In genomic region chr13:45583061-45583460, GRCm38 (mm10) we compare ENCODE assay signal across 12 mouse cellular contexts.
DNase-seq lines count a peak whose midpoint lies in the region; ATAC-seq and TF ChIP-seq lines count a peak whose summit lies in the region.
"Had no signal": no experiment of that assay in that cellular context is flagged by ENCODE, and none has a peak within 500 bp of the region (broad histone marks: within the 10 kb centered on the region; RNA-seq: fewer than 3 reads in every experiment).

No protein-coding gene starts in this region.

- no peaks in the 10 kb centered on the region for H3K4me1 ChIP-seq in liver, adult 2 months (ENCODE audit: control insufficient read depth, insufficient read depth, low read length)
- H3K4me1 ChIP-seq in liver, embryonic 12.5 days: no peaks in the 10 kb centered on the region
- H3K4me1 ChIP-seq in liver, embryonic 14.5 days (replicated peaks; ENCODE audit: control insufficient read depth in 2 of 2, insufficient read depth in 2 of 2, low read length in 1 of 2): no peaks in the 10 kb centered on the region

- intact Hi-C loops in gastrocnemius, adult 2 months (cut with DNase I): no loop called here

- no peaks in the 10 kb centered on the region for H3K36me3 ChIP-seq in liver, adult 2 months (ENCODE audit: control insufficient read depth, insufficient read depth, low read length)
- no peaks in the 10 kb centered on the region for H3K36me3 ChIP-seq in liver, embryonic 12.5 days
- H3K36me3 ChIP-seq in liver, embryonic 14.5 days (replicated peaks; ENCODE audit: control insufficient read depth, insufficient read depth, low read depth): no peaks in the 10 kb centered on the region

- no peak for DNase-seq in gastrocnemius, adult 2 months
- no peak for DNase-seq in gastrocnemius, adult 18-20 months (ENCODE audit: low spot score)
- DNase-seq in liver, adult 2 months (ENCODE audit: extremely low read depth, low read depth, low spot score): no peak
- DNase-seq in Patski (ENCODE audit: low read depth, low spot score): no peak
- no peak for DNase-seq in liver, embryonic 14.5 days (ENCODE audit: low read depth in 3 of 3, low spot score in 3 of 3)
- DNase-seq in urinary bladder, postnatal 25 days (ENCODE audit: low spot score): no peak
- no peak for DNase-seq in layer of hippocampus, postnatal 10 days (ENCODE audit: low spot score in 2 of 2)
- DNase-seq: adrenal gland, adult 8-10 months; cerebellum, adult 18-20 months; gastrocnemius, postnatal 10 days; heart, postnatal 14 days had no signal

- 94% methylated on average over 5 of the region's 5 CpGs for WGBS in liver, adult 2 months
- 65% methylated on average over 5 of the region's 5 CpGs for WGBS in liver, embryonic 12.5 days (ENCODE audit: insufficient replicate concordance)
- WGBS in liver, embryonic 14.5 days (ENCODE audit: insufficient replicate concordance): 75% methylated on average over 5 of the region's 5 CpGs

- no peak overlapping the region for H3K4me3 ChIP-seq in gastrocnemius, adult 2 months
- no peak overlapping the region for H3K4me3 ChIP-seq in liver, adult 2 months (ENCODE audit: insufficient read depth, low read depth, low read length)
- no peak overlapping the region for H3K4me3 ChIP-seq in liver, embryonic 12.5 days
- no peak overlapping the region for H3K4me3 ChIP-seq in liver, embryonic 14.5 days (ENCODE audit: insufficient read depth in 1 of 2, low read depth in 2 of 2, low read length in 2 of 2)

- 0 out of 2 replicates have a peak, but pooled peaks cover 4% of the 10 kb centered on the region for H3K79me2 ChIP-seq in liver, adult 2 months (ENCODE audit: control insufficient read depth, insufficient read depth, low read length)

- CTCF ChIA-PET in Patski (lab: Charles Lee): interaction anchor here (0.9 to 2.7 kb wide), 5 partner anchors 8 to 26 kb away, joined by 3 to 13 read pairs (median 3); no protein-coding TSS in a partner anchor

- H3K27me3 ChIP-seq in liver, adult 2 months (ENCODE audit: control insufficient read depth, insufficient read depth, low read length): no peaks in the 10 kb centered on the region
- no peaks in the 10 kb centered on the region for H3K27me3 ChIP-seq in liver, embryonic 12.5 days (replicated peaks)
- no peaks in the 10 kb centered on the region for H3K27me3 ChIP-seq in Patski
- no peaks in the 10 kb centered on the region for H3K27me3 ChIP-seq in liver, embryonic 14.5 days (ENCODE audit: control insufficient read depth, insufficient read depth, low read length)

- no peak for ATAC-seq in liver, embryonic 12.5 days
- ATAC-seq in Patski: no peak
- no peak for ATAC-seq in liver, embryonic 14.5 days (ENCODE audit: insufficient read depth)

- no peak for TF ChIP-seq POLR2A in liver, adult 2 months (IDR thresholded peaks at IDR 0.05; ENCODE audit: extremely low read depth, insufficient read depth, low read length)

- no peak overlapping the region for H3K4me2 ChIP-seq in liver, embryonic 12.5 days
- H3K4me2 ChIP-seq in liver, embryonic 14.5 days (ENCODE audit: low read depth): no peak overlapping the region

- TF ChIP-seq CTCF in gastrocnemius, adult 2 months (IDR thresholded peaks at IDR 0.05): peak; percentile 36; the same call in 1 of the 2 replicates
- TF ChIP-seq CTCF in liver, adult 2 months (IDR thresholded peaks at IDR 0.05; ENCODE audit: low read depth, low read length): peak; percentile 36; the same call in 1 of the 2 replicates
- TF ChIP-seq CTCF in Patski (IDR thresholded peaks at IDR 0.05): peak; percentile 55
- TF ChIP-seq CTCF in liver, embryonic 14.5 days (IDR thresholded peaks at IDR 0.05; ENCODE audit: low read depth): peak; percentile 49

- no peak overlapping the region for H3K27ac ChIP-seq in gastrocnemius, adult 2 months
- H3K27ac ChIP-seq in liver, adult 2 months (replicated peaks; ENCODE audit: insufficient read depth, low read depth, low read length): no peak overlapping the region
- no peak overlapping the region for H3K27ac ChIP-seq in liver, embryonic 12.5 days
- H3K27ac ChIP-seq in liver, embryonic 14.5 days: no peak overlapping the region

- POLR2A ChIA-PET in Patski (lab: Charles Lee): interaction anchor here (0.7 kb wide), 1 partner anchor 439 kb away, joined by 3 read pairs; no protein-coding TSS in a partner anchor

- no peak for TF ChIP-seq EP300 in liver, embryonic 14.5 days (IDR thresholded peaks at IDR 0.05; ENCODE audit: low read depth)

- H3K9ac ChIP-seq in liver, adult 2 months (ENCODE audit: low read depth, low read length): no peak overlapping the region
- no peak overlapping the region for H3K9ac ChIP-seq in liver, embryonic 12.5 days
- H3K9ac ChIP-seq in liver, embryonic 14.5 days (replicated peaks): no peak overlapping the region

- no peaks in the 10 kb centered on the region for H3K9me3 ChIP-seq in liver, embryonic 12.5 days (replicated peaks)
- H3K9me3 ChIP-seq in liver, embryonic 14.5 days (ENCODE audit: control insufficient read depth, low read length): no peaks in the 10 kb centered on the region

- in situ Hi-C loops in Patski (cut with MboI; ENCODE audit: low pct_unique_long_range_greater_than_20kb): no loop called here
